Mouse (Mus musculus): Measurements from ENCODE around the gene BC067074.
A peak's percentile ranks its signal among the peaks of the same experiment; 100 is the strongest.
"Not testable (repeated sequence)": the region's sequence is repeated elsewhere in the genome, so short reads cannot be mapped to it uniquely, and the experiment has no call there.

BC067074 gene

GRCm38 (mm10) chr13:113292975-113293706, at the start of gene BC067074:
TSS of gene BC067074 (plus strand) at chr13:113293159.
- no peak for DNase-seq

GRCm38 (mm10) chr13:113245025-113245424, 47.9 kb upstream of the BC067074 start:
- no peak for DNase-seq

GRCm38 (mm10) chr13:113252580-113252979, 40.4 kb upstream of the BC067074 start:
- not testable (repeated sequence) for DNase-seq

GRCm38 (mm10) chr13:113256766-113257165, 36.2 kb upstream of the BC067074 start:
- no peak for DNase-seq

GRCm38 (mm10) chr13:113257190-113257589, 35.8 kb upstream of the BC067074 start:
- no peak for DNase-seq

GRCm38 (mm10) chr13:113259237-113259636, 33.7 kb upstream of the BC067074 start:
- no peak for DNase-seq

GRCm38 (mm10) chr13:113262822-113263221, 30.1 kb upstream of the BC067074 start:
- no peak for DNase-seq

- no peak for DNase-seq
Observed at GRCm38 (mm10) chr13:113265257-113265656, 27.7 kb upstream of the BC067074 start.

- DNase-seq: peak; percentile 88
Observed at GRCm38 (mm10) chr13:113266495-113266951, 26.4 kb upstream of the BC067074 start.

- peak; percentile 37 for DNase-seq
Observed at GRCm38 (mm10) chr13:113267204-113267603, 25.8 kb upstream of the BC067074 start.

GRCm38 (mm10) chr13:113269777-113270776, 22.9 kb upstream of the BC067074 start:
- peak; percentile 96 for DNase-seq

GRCm38 (mm10) chr13:113271189-113271588, 21.8 kb upstream of the BC067074 start:
- DNase-seq: peak; percentile 63

GRCm38 (mm10) chr13:113287141-113287540, 5.8 kb upstream of the BC067074 start:
- peak; percentile 79 for DNase-seq

- DNase-seq: peak; percentile 13
Observed at GRCm38 (mm10) chr13:113288210-113289197, 4.5 kb upstream of the BC067074 start.

- DNase-seq: no peak
Observed at GRCm38 (mm10) chr13:113289760-113290159, 3.2 kb upstream of the BC067074 start.

GRCm38 (mm10) chr13:113292001-113292400, 958 bp upstream of the BC067074 start:
- no peak for DNase-seq

GRCm38 (mm10) chr13:113293707-113294432, 911 bp downstream of the BC067074 start:
- DNase-seq: no peak

- DNase-seq: no peak
Observed at GRCm38 (mm10) chr13:113295817-113296485, 3.0 kb downstream of the BC067074 start.

GRCm38 (mm10) chr13:113306581-113306980, 13.6 kb downstream of the BC067074 start:
- DNase-seq: no peak

GRCm38 (mm10) chr13:113319588-113319987, 26.6 kb downstream of the BC067074 start:
- no peak for DNase-seq

GRCm38 (mm10) chr13:113321972-113322371, 29.0 kb downstream of the BC067074 start:
- DNase-seq: no peak
